Mouse (Mus musculus): Measurements from ENCODE around the gene Fras1.

GRCm38 (mm10) chr5:96584730-96585129, 211.0 kb downstream of the Fras1 start:
- TF ChIP-seq CTCF (IDR thresholded peaks at IDR 0.05; ENCODE audit: extremely low read depth, insufficient read length, insufficient replicate concordance, low read depth, low read length) (no peak), POLR2A (IDR thresholded peaks at IDR 0.05; ENCODE audit: low read depth, low read length) (no peak)
